Mouse (Mus musculus) cortical plate, adult 2 months (tissue): Measurements from ENCODE around the gene Dglucy.

Experiments used
- CTCF ChIP-seq: fragments of 200-500 bp; IDR thresholded peaks from 2 replicates; pipeline ENCODE4 v1.5.1; 2011; ENCODE audit warnings: mild to moderate bottlenecking, control low read depth, low read length; ENCODE audit not compliant: insufficient read depth; ENCODE audit errors: extremely low read depth
- POLR2A ChIP-seq: fragments of 200-500 bp; IDR thresholded peaks from 2 replicates; pipeline ENCODE4 v1.6.1; 2011; ENCODE audit warnings: mild to moderate bottlenecking, low read length, control low read depth; ENCODE audit not compliant: insufficient read depth; ENCODE audit errors: extremely low read depth

DNA sequence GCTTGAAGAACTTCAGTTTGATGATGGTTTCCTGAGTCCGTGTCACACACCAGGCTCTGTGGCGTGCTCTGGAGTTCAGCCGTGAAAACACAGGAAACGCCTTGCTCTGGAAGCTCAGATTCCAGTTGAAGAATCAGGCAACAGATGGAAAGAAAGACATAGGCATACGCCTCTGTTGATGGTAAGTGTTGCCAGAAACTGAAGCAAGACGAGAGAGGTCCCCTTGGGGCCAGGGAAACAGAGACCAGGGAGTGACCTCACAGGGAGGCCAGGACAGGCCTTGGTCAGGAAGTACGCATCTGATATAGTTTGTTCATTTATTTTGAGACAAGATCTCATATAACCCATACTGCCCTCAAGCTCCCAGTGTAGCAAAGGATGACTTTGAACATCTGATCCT lies 4.1 kb upstream of the Dglucy start:
- TF ChIP-seq CTCF = no peak
- no peak for TF ChIP-seq POLR2A
